Mouse (Mus musculus): Measurements from ENCODE around the gene Slc25a33.
A peak's percentile ranks its signal among the peaks of the same experiment; 100 is the strongest.
"Not testable (repeated sequence)": the region's sequence is repeated elsewhere in the genome, so short reads cannot be mapped to it uniquely, and the experiment has no call there.

The Slc25a33 gene

GRCm38 (mm10) chr4:149752836-149753235 lies 21.2 kb downstream of the Slc25a33 start:
- no peak for DNase-seq

GRCm38 (mm10) chr4:149752124-149752799 lies 21.8 kb downstream of the Slc25a33 start:
- DNase-seq: no peak

- no peak for DNase-seq
These were observed 23.4 kb downstream of the Slc25a33 start for GRCm38 (mm10) chr4:149750671-149751070.

DNA sequence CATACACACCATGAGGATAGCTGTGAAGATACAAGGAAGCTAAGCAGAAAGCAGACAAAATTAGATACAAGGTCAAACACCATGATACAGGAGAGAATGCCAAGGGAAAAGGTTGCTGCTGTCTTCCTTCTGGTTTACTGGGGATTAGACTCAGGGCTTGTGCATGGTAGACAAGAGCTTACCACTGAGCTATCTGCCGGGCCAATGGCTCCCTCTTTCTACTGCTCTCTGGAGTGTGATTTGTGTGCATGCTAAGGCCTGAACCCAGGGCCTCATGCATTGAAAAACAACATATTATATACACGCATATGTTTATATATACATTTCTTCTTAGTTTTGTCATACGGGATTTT lies 24.4 kb downstream of the Slc25a33 start:
- not testable (repeated sequence) for DNase-seq

DNA sequence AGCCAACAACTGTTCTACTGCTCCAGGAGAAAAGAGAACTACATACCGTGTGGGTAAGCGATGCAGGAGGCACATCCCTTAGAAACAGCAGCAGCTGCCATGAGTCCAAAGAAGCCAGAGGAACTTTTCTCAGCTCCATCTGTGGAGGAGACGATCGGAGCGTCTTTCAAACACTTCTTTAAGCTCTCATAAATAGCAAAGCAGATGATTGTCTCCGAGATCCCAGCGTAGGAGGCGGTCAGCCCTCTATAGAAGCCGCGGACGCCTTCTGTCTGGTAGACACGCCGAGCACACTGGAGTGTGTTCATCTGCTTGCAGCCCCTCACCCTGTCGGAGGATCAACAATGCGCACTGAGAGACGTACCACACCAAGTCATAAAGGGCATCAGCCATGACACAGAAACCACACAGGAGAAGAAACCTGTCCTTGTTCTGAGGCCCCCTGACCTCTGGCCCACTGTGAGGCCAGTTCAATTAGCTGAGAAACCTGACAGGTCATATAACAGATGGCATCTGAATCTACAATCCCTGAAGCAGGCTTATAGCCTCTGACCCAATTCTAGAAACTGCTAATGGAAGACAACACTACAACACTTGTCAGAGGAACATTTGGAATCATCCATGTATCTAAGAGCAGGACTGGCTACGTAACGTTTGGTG lies 24.9 kb downstream of the Slc25a33 start:
- DNase-seq: no peak

DNA sequence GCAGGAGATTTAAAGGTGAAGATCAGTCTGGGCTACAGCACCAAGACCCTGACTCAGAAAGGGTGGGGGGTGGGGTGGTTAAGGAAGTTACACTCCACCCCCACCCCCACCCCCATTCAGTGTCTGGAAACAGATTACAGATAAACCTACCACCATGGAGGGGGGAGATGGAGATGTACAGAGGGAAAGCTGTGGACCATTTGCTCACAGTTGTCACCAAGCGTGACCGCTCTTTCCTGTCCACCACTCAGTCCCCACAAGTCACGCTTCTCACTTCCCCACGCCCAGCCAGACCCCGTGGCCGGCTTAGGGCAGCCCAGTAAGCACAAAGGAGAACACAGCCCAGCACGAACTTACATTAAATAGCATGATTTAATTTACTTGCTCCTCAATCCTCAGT lies 30.0 kb downstream of the Slc25a33 start:
- no peak for DNase-seq

DNA sequence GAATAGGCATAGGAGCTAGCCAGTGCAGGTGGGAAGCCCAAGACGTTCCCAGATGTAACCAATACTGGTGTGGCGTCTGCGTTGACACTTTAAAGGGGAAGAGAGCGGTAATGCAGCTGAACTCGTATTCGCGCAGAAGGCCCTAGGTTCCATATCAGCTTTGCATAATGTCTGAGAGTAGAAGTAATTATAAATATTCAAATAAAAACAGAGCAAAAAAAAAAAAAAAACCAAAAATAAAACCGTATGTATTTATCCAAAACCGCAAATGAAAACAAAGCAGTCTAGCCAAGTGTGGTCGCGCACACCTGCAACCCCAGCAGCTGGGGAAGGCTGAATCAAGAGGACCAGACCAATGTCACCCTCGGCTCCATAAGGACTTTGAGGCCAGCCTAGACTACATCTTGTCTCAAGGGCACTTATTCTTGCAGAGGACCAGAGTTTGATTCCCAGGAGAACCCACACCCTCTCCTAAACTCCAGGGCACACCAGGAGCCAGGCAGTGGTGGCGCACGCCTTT lies 32.0 kb downstream of the Slc25a33 start:
- no peak for DNase-seq

GRCm38 (mm10) chr4:149740301-149740700 lies 33.8 kb downstream of the Slc25a33 start:
- DNase-seq: no peak

GRCm38 (mm10) chr4:149739478-149739877 lies 34.6 kb downstream of the Slc25a33 start:
- DNase-seq: no peak

- DNase-seq: peak; percentile 84 to 85
These were observed 36.4 kb downstream of the Slc25a33 start, which contains the start of gene Tmem201 for GRCm38 (mm10) chr4:149737383-149738324. Tmem201 (minus strand) TSS chr4:149738044.

DNA sequence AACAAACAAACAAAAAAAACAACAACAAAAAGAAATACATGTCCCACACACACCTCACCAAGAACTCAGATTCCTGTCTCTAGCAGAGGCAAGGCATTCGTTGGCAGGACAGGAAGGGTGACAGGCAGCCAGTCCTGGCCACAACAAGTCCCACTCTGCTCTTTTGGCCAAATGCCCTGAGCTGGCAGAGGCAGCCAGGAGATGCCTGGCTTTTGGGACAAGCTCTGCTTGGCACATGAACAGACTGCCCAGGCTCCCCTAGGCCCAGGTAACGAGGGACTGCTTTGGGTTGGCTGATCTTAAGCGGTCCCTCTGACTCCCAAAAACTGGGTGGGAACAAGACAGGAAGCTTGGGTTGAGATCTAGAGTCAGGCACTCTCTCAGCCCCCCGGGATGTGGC lies 37.5 kb downstream of the Slc25a33 start:
- no peak for DNase-seq

DNA sequence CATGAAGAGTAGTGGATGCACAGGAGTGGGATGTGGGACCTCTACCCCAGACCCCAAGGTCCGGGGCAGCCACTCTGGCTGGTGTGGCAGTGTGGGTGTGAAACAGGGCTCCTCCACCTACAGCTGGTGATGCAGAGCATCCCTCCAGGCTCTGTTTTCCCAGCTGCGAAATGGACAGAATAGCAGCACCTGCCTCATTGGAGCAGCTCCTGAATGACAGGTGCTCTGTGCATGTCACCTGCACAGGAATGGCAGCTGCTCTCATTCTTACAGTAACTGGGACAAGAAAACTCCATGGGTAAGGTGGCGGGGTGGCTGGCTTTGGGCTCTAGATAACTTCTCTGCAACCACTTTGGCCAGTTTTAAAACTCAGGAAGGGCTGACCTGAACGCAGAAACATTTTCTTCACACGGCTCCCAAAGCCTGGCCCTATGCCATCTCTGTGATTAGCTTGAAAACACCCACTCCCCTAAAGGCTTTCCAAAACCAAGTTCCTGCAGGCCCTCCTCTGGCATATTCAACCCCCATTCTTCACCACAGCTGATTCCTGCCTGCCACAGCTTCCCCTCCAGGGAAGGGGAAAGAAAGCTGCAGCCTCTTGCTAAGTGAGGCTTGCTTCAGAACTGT lies 38.3 kb downstream of the Slc25a33 start:
- no peak for DNase-seq

- no peak for DNase-seq
These were observed 39.2 kb downstream of the Slc25a33 start for GRCm38 (mm10) chr4:149734730-149735475.

DNA sequence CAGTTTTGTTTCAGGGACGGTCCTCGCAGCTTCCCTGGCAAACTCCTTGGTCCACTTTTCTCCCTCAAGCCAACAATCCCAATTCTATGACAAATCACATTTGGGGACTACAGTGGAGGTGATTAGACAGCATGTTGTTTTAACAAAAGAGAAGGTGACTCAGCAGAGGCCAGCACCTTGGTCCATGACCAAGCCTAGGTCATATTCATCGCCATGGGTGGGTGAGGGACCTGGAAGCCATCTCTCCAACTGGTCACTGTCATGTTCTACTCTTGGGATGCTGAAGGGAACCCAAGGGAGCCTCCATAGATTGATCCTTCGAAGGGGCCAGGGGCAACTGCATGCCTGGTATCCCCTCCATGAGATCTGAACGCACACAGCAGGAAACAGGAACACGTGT lies 39.8 kb downstream of the Slc25a33 start:
- no peak for DNase-seq

GRCm38 (mm10) chr4:149733748-149734147 lies 40.3 kb downstream of the Slc25a33 start:
- no peak for DNase-seq

GRCm38 (mm10) chr4:149732800-149733199 lies 41.3 kb downstream of the Slc25a33 start:
- DNase-seq: no peak

DNA sequence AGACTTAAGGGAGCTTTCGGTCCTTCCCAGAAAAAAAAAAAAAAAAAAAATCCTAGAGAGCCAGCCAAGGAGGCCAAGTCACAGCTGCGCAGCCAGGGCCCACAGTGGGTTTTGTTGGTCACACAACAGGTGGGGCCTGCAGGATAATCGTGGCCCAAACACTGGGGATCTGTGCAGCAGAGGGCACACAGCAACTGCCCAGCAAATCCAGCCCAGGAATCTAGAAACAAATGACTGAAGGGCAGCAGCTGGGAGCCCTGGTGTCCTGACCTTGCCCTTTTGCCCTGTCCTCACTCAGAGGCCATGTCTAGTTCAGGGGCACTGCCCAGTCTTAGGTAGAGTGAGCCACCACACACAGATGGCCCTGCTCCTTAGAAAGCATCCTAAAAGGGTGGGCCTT lies 41.8 kb downstream of the Slc25a33 start:
- no peak for DNase-seq

DNA sequence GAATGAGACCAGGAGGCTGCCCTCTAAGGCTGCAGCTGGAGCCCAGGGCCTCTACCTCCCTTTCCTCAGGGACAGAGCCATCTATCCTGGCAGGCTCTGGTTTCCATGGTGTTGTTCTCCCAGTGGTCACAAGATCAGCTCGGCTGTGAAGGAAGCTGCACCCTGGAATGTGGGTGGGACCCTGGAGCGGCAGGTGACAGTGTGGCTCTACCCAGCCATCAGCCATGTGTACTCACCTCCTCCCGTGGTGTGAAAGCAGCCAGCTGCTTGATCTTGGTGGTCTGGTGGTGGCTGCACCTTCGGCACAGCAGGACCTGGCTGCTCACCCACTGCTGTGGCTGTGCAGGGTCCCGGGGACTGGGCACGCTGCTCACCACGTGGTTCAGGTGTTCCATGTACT lies 43.2 kb downstream of the Slc25a33 start:
- DNase-seq: no peak

GRCm38 (mm10) chr4:149728810-149729209 lies 45.3 kb downstream of the Slc25a33 start:
- DNase-seq: no peak

GRCm38 (mm10) chr4:149727636-149728035 lies 46.4 kb downstream of the Slc25a33 start:
- no peak for DNase-seq

- no peak for DNase-seq
These were observed 48.3 kb downstream of the Slc25a33 start for GRCm38 (mm10) chr4:149725661-149726350.

Data from thymus, adult 18-20 months (tissue).